Mouse (Mus musculus) liver, embryonic 14.5 days (tissue): ENCODE measurements around the gene Stx6.

Experiments used
- CTCF ChIP-seq: IDR thresholded peaks from 2 replicates; pipeline ENCODE4 v1.5.1; 2016; ENCODE audit warnings: antibody characterized with exemption, low read depth, control low read depth
- EP300 ChIP-seq: IDR thresholded peaks from 2 replicates; pipeline ENCODE4 v1.6.1; 2016; ENCODE audit warnings: antibody characterized with exemption, low read depth

- TF ChIP-seq CTCF (no peak), EP300 (no peak)
These were observed 4.6 kb upstream of the Stx6 start for GRCm38 (mm10) chr1:155153906-155154305.
